Mouse (Mus musculus): ENCODE data around the gene Mapk11. TPM values are rescaled to one million over a fixed set of nuclear protein-coding genes. Genes with fewer than 3 reads are reported as not detected.

Gene Mapk11
- total and polyA plus RNA-seq, 2 experiments from 2014 or later: 19.3 to 34.8 TPM

- Histone ChIP-seq H3K4me1 (ENCODE audit: insufficient read depth, low read length) (peaks cover 25% of the 10 kb centered on the region), H3K27ac (ENCODE audit: low read depth, low read length) (no peak overlapping the region)
- DNase-seq (ENCODE audit: low spot score): peak; percentile 32
Measured at GRCm38 (mm10) chr15:89150041-89150390, 588 bp upstream of the Mapk11 start.

GRCm38 (mm10) chr15:89148496-89149270, 745 bp downstream of the Mapk11 start:
- peak overlapping the region; percentile 93 for H3K4me2 ChIP-seq (ENCODE audit: low read depth, low read length, poor library complexity, severe bottlenecking)
- DNase-seq (ENCODE audit: low spot score) (no peak), ATAC-seq (ENCODE audit: low FRiP score) (no peak)
- no peaks in the 10 kb centered on the region for H3K27me3 ChIP-seq (ENCODE audit: insufficient read depth, low read length)
- peak overlapping the region; percentile 74 for H3K27ac ChIP-seq (ENCODE audit: low read depth, low read length)
- H3K9me3 ChIP-seq (ENCODE audit: low read length): no peaks in the 10 kb centered on the region
- H3K4me1 ChIP-seq (ENCODE audit: insufficient read depth, low read length): peaks cover 25% of the 10 kb centered on the region
- no peaks in the 10 kb centered on the region for H3K36me3 ChIP-seq (ENCODE audit: insufficient read depth, low read length)
- H3K9ac ChIP-seq (replicated peaks; ENCODE audit: low read length, poor library complexity, severe bottlenecking): peak overlapping the region; percentile 78
- WGBS: 5% methylated on average over 24 of the region's 25 CpGs
- 0 out of 2 replicates have a peak, but pooled peaks have one; percentile 2 for TF ChIP-seq CTCF (IDR thresholded peaks at IDR 0.05)
- H3K4me3 ChIP-seq (ENCODE audit: low read depth, low read length): peak overlapping the region; percentile 70

More at GRCm38 (mm10) chr15:89150041-89150390, 588 bp upstream of the Mapk11 start:
- no peaks in the 10 kb centered on the region for H3K27me3 ChIP-seq (ENCODE audit: insufficient read depth, low read length)
- peak overlapping the region; percentile 78 for H3K9ac ChIP-seq (replicated peaks; ENCODE audit: low read length, poor library complexity, severe bottlenecking)
- 5% methylated on average over 13 of the region's 13 CpGs for WGBS
- ATAC-seq (ENCODE audit: low FRiP score): no peak
- no peaks in the 10 kb centered on the region for H3K9me3 ChIP-seq (ENCODE audit: low read length)
- no peak for TF ChIP-seq CTCF (IDR thresholded peaks at IDR 0.05)
- peak overlapping the region; percentile 93 for H3K4me2 ChIP-seq (ENCODE audit: low read depth, low read length, poor library complexity, severe bottlenecking)
- H3K36me3 ChIP-seq (ENCODE audit: insufficient read depth, low read length): peaks cover 9% of the 10 kb centered on the region
- peak overlapping the region; percentile 70 for H3K4me3 ChIP-seq (ENCODE audit: low read depth, low read length)

- H3K27me3 ChIP-seq (ENCODE audit: insufficient read depth, low read length): no peaks in the 10 kb centered on the region
- no peak for ATAC-seq (ENCODE audit: low FRiP score)
- no peak for DNase-seq (ENCODE audit: low spot score)
- 32% methylated on average over 4 of the region's 4 CpGs for WGBS
- no peaks in the 10 kb centered on the region for H3K36me3 ChIP-seq (ENCODE audit: insufficient read depth, low read length)
- H3K4me2 ChIP-seq (ENCODE audit: low read depth, low read length, poor library complexity, severe bottlenecking): peak overlapping the region; percentile 93
- H3K4me3 ChIP-seq (ENCODE audit: low read depth, low read length): peak overlapping the region; percentile 70
- H3K9ac ChIP-seq (replicated peaks; ENCODE audit: low read length, poor library complexity, severe bottlenecking): peak overlapping the region; percentile 78; the same call in 1 of the 2 replicates
- no peaks in the 10 kb centered on the region for H3K9me3 ChIP-seq (ENCODE audit: low read length)
- peaks cover 25% of the 10 kb centered on the region for H3K4me1 ChIP-seq (ENCODE audit: insufficient read depth, low read length)
- H3K27ac ChIP-seq (ENCODE audit: low read depth, low read length): no peak overlapping the region
- TF ChIP-seq CTCF (IDR thresholded peaks at IDR 0.05): no peak
Measured at GRCm38 (mm10) chr15:89147895-89148294, 1.5 kb downstream of the Mapk11 start.

- whole genome bisulfite sequencing: 12% methylated on average over 10 of the region's 10 CpGs
- Histone ChIP-seq H3K9ac (replicated peaks; ENCODE audit: low read length, poor library complexity, severe bottlenecking) (no peak overlapping the region; the same call in 1 of the 2 replicates), H3K36me3 (ENCODE audit: insufficient read depth, low read length) (no peaks in the 10 kb centered on the region), H3K27me3 (ENCODE audit: insufficient read depth, low read length) (no peaks in the 10 kb centered on the region), H3K4me2 (ENCODE audit: low read depth, low read length, poor library complexity, severe bottlenecking) (peak overlapping the region; percentile 93), H3K27ac (ENCODE audit: low read depth, low read length) (peak overlapping the region; percentile 55; the same call in 1 of the 2 replicates), H3K4me3 (ENCODE audit: low read depth, low read length) (peak overlapping the region; percentile 70), H3K4me1 (ENCODE audit: insufficient read depth, low read length) (peaks cover 25% of the 10 kb centered on the region), H3K9me3 (ENCODE audit: low read length) (no peaks in the 10 kb centered on the region)
- TF ChIP-seq CTCF (IDR thresholded peaks at IDR 0.05): no peak
- ATAC-seq (ENCODE audit: low FRiP score) (no peak), DNase-seq (ENCODE audit: low spot score) (no peak)
Measured at GRCm38 (mm10) chr15:89147456-89147855, 2.0 kb downstream of the Mapk11 start.

GRCm38 (mm10) chr15:89147024-89147423, 2.4 kb downstream of the Mapk11 start:
- no peaks in the 10 kb centered on the region for H3K27me3 ChIP-seq (ENCODE audit: insufficient read depth, low read length)
- ATAC-seq (ENCODE audit: low FRiP score) (0 out of 2 replicates have a peak, but pooled peaks have one; percentile 20), DNase-seq (ENCODE audit: low spot score) (peak; percentile 33)
- H3K4me1 ChIP-seq (ENCODE audit: insufficient read depth, low read length): peaks cover 25% of the 10 kb centered on the region
- peak overlapping the region; percentile 70 for H3K4me3 ChIP-seq (ENCODE audit: low read depth, low read length)
- H3K4me2 ChIP-seq (ENCODE audit: low read depth, low read length, poor library complexity, severe bottlenecking): peak overlapping the region; percentile 93
- 6% methylated on average over 15 of the region's 16 CpGs for WGBS
- H3K27ac ChIP-seq (ENCODE audit: low read depth, low read length): peak overlapping the region; percentile 55
- TF ChIP-seq CTCF (IDR thresholded peaks at IDR 0.05): no peak
- peak overlapping the region; percentile 60 for H3K9ac ChIP-seq (replicated peaks; ENCODE audit: low read length, poor library complexity, severe bottlenecking)
- no peaks in the 10 kb centered on the region for H3K9me3 ChIP-seq (ENCODE audit: low read length)
- no peaks in the 10 kb centered on the region for H3K36me3 ChIP-seq (ENCODE audit: insufficient read depth, low read length)

GRCm38 (mm10) chr15:89146537-89146936, 2.9 kb downstream of the Mapk11 start:
- WGBS: under 1% methylated on average over 26 of the region's 27 CpGs

More at GRCm38 (mm10) chr15:89146537-89146936, 2.9 kb downstream of the Mapk11 start:
- H3K4me2 ChIP-seq (ENCODE audit: low read depth, low read length, poor library complexity, severe bottlenecking): peak overlapping the region; percentile 93
- H3K4me1 ChIP-seq (ENCODE audit: insufficient read depth, low read length): peaks cover 25% of the 10 kb centered on the region
- no peaks in the 10 kb centered on the region for H3K27me3 ChIP-seq (ENCODE audit: insufficient read depth, low read length)
- H3K36me3 ChIP-seq (ENCODE audit: insufficient read depth, low read length): no peaks in the 10 kb centered on the region
- peak overlapping the region; percentile 55 for H3K27ac ChIP-seq (ENCODE audit: low read depth, low read length)
- H3K4me3 ChIP-seq (ENCODE audit: low read depth, low read length): peak overlapping the region; percentile 70
- H3K9ac ChIP-seq (replicated peaks; ENCODE audit: low read length, poor library complexity, severe bottlenecking): peak overlapping the region; percentile 60
- ATAC-seq (ENCODE audit: low FRiP score) (peak; percentile 33; the same call in 1 of the 2 replicates), DNase-seq (ENCODE audit: low spot score) (peak; percentile 46)
- no peaks in the 10 kb centered on the region for H3K9me3 ChIP-seq (ENCODE audit: low read length)
- peak; percentile 20 for TF ChIP-seq CTCF (IDR thresholded peaks at IDR 0.05)

All from midbrain, postnatal 0 days (tissue).